Mouse (Mus musculus) forebrain, embryonic 13.5 days (tissue): ENCODE data around the gene Tex50. TPM values are rescaled to one million over a fixed set of nuclear protein-coding genes. Genes with fewer than 3 reads are reported as not detected.
"Not testable (repeated sequence)": the region's sequence is repeated elsewhere in the genome, so short reads cannot be mapped to it uniquely, and the experiment has no call there.

ENCODE experiments used
- ATAC-seq: fragments of 200-750 bp; cut with Nextera tagmentation; 2 replicates; pipeline ENCODE4 v1.8.0; 2017
- H3K27ac ChIP-seq: fragments of 300-500 bp; sonication (generic); 2 replicates; pipeline ENCODE4 v1.5.1; 2015; ENCODE audit warnings: inconsistent platforms, mild to moderate bottlenecking, moderate library complexity
- H3K27me3 ChIP-seq: fragments of 300-500 bp; sonication (generic); 2 replicates; pipeline ENCODE4 v1.6.1; 2015; ENCODE audit warnings: mild to moderate bottlenecking, inconsistent platforms
- H3K36me3 ChIP-seq: fragments of 300-500 bp; sonication (generic); 2 replicates; pipeline ENCODE4 v1.6.1; 2015; ENCODE audit warnings: mild to moderate bottlenecking, inconsistent platforms; ENCODE audit not compliant: poor library complexity, severe bottlenecking
- H3K4me1 ChIP-seq: fragments of 300-500 bp; sonication (generic); 2 replicates; pipeline ENCODE4 v1.6.1; 2015; ENCODE audit warnings: inconsistent platforms
- H3K4me2 ChIP-seq: fragments of 300-500 bp; sonication (generic); 2 replicates; pipeline ENCODE4 v1.6.1; 2015; ENCODE audit warnings: inconsistent platforms, mild to moderate bottlenecking, moderate library complexity
- H3K4me3 ChIP-seq: fragments of 300-500 bp; sonication (generic); 2 replicates; pipeline ENCODE4 v1.5.1; 2015; ENCODE audit warnings: mild to moderate bottlenecking, inconsistent platforms
- H3K9ac ChIP-seq: fragments of 300-500 bp; sonication (generic); 2 replicates; pipeline ENCODE4 v1.6.1; 2015; ENCODE audit warnings: mild to moderate bottlenecking, inconsistent platforms
- H3K9me3 ChIP-seq: fragments of 300-500 bp; sonication (generic); replicated peaks from 2 replicates; pipeline ENCODE4 v1.6.1; 2016; ENCODE audit warnings: inconsistent platforms
- WGBS: fragments of 180-500 bp; shearing (Covaris S2); methylation state at CpG from one replicate; pipeline ENCODE4 v1.1.7; 2015; 5-methylcytosine and 5-hydroxymethylcytosine counted together
- polyA plus RNA-seq: library from polyadenylated mRNA; unstranded; fragments of >200 nt; fragmentation: Nextera tagmentation; extraction: Ambion mirVana; gene quantifications from 2 replicates; pipeline ENCODE4 v1.2.1, GENCODE M21; 2015

The Tex50 gene
- polyA plus RNA-seq = 0.54 and 0.65 TPM in 2 replicates

DNA sequence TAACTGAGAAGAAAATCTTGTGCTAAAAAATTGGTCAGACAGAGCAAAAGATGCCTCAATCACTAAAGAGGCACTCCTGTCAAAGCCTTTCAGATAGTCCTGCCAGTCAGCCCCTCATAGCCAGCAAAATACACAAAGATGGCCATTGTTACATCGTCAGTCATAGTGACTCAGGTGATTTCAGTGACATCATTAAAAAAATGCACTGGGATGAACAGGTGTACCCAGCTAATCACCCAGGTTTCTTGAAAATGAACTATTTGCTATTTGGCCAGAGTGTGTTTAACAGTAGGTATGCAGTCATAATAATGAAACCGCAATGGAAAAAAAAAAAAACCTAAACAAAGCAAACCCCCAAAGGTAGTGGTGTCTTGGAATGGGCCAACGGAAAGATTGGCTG, at the start of gene Tex50:
Tex50 (minus strand) TSS at position 101 of the 400 bp plus-strand sequence.
- 0 out of 2 replicates have a peak, but pooled peaks cover 2% of the 10 kb centered on the region for H3K36me3 ChIP-seq
- H3K4me1 ChIP-seq = no peaks in the 10 kb centered on the region
- 87% methylated on average over 3 of the region's 3 CpGs for WGBS
- ATAC-seq = no peak
- no peak within 1 kb of the TSS for H3K4me3 ChIP-seq
- H3K27me3 ChIP-seq = no peaks in the 10 kb centered on the region
- no peak within 1 kb of the TSS for H3K9ac ChIP-seq
- H3K27ac ChIP-seq = no peak within 1 kb of the TSS
- H3K9me3 ChIP-seq = no peaks in the 10 kb centered on the region
- H3K4me2 ChIP-seq = no peak within 1 kb of the TSS

DNA sequence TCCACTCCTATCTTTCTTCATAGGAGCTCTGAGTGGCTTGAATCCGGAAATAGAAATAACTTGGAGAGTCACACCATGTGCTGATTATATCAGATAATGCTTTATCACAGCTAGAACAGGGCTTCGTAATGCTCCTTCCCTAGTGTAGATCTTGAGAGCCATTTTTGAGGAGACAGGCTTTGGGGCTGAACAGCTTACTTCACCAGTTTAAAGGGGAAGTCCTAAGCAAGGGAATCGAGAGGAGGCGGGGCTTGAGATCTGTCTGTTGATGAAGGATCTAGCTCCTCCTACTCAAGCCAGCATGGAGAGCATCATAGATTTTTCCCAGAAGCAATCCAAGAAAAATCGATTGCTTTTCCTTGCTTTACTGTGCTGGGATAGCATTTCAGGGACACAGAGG, 40.7 kb upstream of the Tex50 start:
- H3K36me3 ChIP-seq = no peaks in the 10 kb centered on the region
- no peak overlapping the region for H3K27ac ChIP-seq
- 86% methylated on average over 5 of the region's 5 CpGs for WGBS
- peaks cover 9% of the 10 kb centered on the region; the same call in 1 of the 2 replicates for H3K4me1 ChIP-seq
- no peak overlapping the region for H3K4me2 ChIP-seq
- no peaks in the 10 kb centered on the region for H3K27me3 ChIP-seq
- H3K9ac ChIP-seq = no peak overlapping the region
- no peak for ATAC-seq
- no peak overlapping the region for H3K4me3 ChIP-seq
- no peaks in the 10 kb centered on the region for H3K9me3 ChIP-seq

DNA sequence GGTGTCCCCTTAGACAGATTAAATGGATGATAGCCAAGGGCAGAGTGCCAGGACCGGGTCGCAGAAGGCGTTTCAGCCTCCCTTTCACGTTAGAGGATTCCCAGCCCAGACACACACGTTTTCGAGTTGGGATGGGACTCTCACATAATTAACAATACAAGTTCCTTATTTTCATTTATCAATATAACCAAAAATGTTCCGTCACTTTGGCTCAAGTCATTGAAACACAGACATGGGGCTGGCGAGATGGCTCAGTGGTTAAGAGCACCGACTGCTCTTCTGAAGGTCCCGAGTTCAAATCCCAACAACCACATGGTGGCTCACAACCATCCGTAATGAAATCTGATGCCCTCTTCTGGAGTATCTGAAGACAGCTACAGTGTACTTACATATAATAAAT, 37.2 kb upstream of the Tex50 start:
- H3K27me3 ChIP-seq, H3K27ac ChIP-seq, H3K9ac ChIP-seq, H3K9me3 ChIP-seq, H3K36me3 ChIP-seq: not testable (repeated sequence)
- Histone ChIP-seq H3K4me3 (peak overlapping the region; percentile 40), H3K4me1 (peaks cover 16% of the 10 kb centered on the region; the same call in 1 of the 2 replicates), H3K4me2 (peak overlapping the region; percentile 57)
- peak; percentile 8; the same call in 1 of the 2 replicates for ATAC-seq
- 44% methylated on average over 11 of the region's 11 CpGs for WGBS

DNA sequence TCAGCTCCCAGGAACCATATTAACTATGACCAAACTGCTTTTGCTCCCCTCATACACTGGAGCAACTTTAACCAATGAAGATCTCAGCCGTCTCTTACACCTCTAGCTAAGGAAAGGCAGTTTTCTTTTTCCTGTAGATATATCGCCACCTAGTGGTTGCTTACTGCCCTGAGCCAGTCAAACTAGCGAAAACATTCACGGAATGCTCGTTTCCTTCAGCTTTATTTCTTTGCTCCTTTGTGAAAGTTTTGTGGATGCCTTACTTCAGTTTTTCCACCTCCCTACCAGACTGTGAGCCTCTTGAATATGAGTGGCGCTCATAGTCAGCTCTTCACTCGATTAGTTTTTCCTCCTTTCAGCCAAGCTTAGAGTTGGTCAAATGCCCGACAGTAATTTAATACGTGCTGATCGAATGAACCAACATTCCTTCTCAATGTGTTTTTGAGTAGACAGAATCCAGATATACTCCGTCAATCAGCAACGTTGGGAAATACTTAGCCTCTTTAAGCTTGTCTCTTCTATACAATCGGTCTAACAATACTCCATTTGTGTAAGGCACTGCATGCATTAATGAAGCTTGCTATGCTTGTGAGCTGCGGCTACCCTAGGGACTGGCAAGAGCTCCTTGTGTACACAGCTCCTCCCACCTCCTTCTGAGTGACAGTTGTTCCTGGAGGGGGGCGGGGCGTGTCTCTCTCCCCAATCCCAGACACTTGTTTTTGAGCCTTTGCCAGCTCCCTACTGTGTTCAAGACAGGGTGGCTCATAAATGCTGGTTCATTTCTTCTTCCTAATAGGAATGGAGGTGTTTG, 36.6 kb upstream of the Tex50 start:
- peak overlapping the region; percentile 40 for H3K4me3 ChIP-seq
- H3K27ac ChIP-seq = peak overlapping the region; percentile 51
- no peaks in the 10 kb centered on the region for H3K36me3 ChIP-seq
- under 1% methylated on average over 16 of the region's 16 CpGs for WGBS
- H3K27me3 ChIP-seq = no peaks in the 10 kb centered on the region
- H3K9ac ChIP-seq = peak overlapping the region; percentile 37
- H3K9me3 ChIP-seq = no peaks in the 10 kb centered on the region
- peaks cover 16% of the 10 kb centered on the region; the same call in 1 of the 2 replicates for H3K4me1 ChIP-seq
- ATAC-seq = peak; percentile 98
- H3K4me2 ChIP-seq = peak overlapping the region; percentile 57

DNA sequence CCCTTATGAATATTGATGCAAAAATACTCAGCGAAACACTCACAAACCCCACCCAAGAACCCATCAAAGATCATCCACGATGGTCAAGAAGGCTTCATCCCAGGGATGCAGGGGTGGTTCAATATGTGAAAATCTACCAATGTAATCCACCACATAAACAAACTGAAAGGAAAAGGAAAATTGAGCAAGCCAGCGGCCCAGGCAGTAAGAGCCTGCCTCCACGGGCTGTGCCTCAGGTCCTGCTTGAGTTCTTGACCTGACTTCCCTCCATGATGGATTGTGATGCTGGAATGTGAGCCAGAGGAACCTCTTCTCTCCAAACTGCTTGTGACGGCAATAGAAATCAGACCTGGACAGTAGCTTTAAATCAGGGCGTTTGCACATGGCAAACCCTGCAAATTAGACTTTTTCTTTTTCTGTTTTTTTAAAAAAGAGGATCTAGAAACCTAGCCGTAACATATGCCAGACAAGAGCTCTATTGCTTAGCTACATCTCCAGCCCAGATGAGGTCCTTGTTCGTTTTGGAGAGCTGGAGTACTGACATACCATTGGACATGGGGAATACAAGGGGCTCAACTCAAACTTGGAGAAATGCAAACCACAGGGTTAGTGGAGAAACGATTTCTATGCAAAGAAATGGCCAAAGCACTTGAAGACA, 31.3 kb upstream of the Tex50 start:
- Histone ChIP-seq H3K36me3 (no peaks in the 10 kb centered on the region), H3K4me1 (peaks cover 12% of the 10 kb centered on the region; the same call in 1 of the 2 replicates), H3K9me3 (no peaks in the 10 kb centered on the region; the same call in 1 of the 2 replicates), H3K4me3 (no peak overlapping the region), H3K27ac (no peak overlapping the region), H3K4me2 (no peak overlapping the region), H3K27me3 (no peaks in the 10 kb centered on the region), H3K9ac (no peak overlapping the region)
- WGBS = 79% methylated on average over 9 of the region's 9 CpGs
- ATAC-seq = no peak

DNA sequence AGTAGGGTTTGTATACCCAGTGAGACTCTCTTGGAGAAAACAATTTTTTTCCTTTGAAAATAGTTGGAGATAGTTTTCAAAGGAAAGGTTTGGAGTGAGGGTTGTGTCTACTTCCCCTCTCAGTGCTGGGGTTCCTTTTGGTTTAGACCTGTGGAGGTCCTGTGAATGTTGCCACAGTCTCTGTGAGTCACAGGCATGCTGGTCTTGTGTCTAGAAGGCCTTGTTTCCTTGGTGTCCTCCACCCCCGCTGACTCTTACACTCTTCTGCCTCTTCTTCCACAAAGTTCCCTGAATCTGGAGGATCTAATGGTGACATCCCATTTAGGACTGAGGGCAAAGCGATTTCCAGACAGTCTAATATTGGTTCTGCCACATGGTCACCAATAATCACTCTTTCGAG, 26.3 kb upstream of the Tex50 start:
- Histone ChIP-seq H3K36me3 (no peaks in the 10 kb centered on the region), H3K4me2 (no peak overlapping the region), H3K4me1 (no peaks in the 10 kb centered on the region), H3K9ac (no peak overlapping the region), H3K27me3 (no peaks in the 10 kb centered on the region), H3K4me3 (no peak overlapping the region), H3K27ac (no peak overlapping the region), H3K9me3 (no peaks in the 10 kb centered on the region; the same call in 1 of the 2 replicates)
- 81% methylated on average over 3 of the region's 3 CpGs for WGBS
- ATAC-seq = no peak

DNA sequence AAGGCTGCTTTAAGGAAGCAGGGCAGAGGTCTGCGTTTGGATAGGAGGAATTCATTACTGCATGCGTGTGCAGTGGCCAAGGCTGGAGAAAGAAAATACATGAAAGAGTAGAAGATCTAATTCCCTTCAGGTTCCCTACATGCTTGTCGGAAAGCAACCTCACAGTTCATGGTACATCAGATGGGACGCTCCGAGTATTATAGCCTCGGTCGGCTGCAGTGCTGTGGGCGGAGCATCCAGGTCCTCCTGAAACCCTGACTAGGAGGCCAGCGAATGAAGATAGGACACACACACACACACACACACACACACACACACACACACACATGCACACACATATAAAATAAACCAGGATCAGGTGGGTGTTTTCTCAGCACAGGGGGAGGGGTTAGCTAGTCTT, 24.6 kb upstream of the Tex50 start:
- no peaks in the 10 kb centered on the region for H3K36me3 ChIP-seq
- peaks cover 7% of the 10 kb centered on the region; the same call in 1 of the 2 replicates for H3K9me3 ChIP-seq
- no peak overlapping the region for H3K4me3 ChIP-seq
- H3K9ac ChIP-seq = no peak overlapping the region
- no peak overlapping the region for H3K27ac ChIP-seq
- 76% methylated on average over 9 of the region's 9 CpGs for WGBS
- no peak overlapping the region for H3K4me2 ChIP-seq
- H3K4me1 ChIP-seq = no peaks in the 10 kb centered on the region
- no peaks in the 10 kb centered on the region for H3K27me3 ChIP-seq
- no peak for ATAC-seq

DNA sequence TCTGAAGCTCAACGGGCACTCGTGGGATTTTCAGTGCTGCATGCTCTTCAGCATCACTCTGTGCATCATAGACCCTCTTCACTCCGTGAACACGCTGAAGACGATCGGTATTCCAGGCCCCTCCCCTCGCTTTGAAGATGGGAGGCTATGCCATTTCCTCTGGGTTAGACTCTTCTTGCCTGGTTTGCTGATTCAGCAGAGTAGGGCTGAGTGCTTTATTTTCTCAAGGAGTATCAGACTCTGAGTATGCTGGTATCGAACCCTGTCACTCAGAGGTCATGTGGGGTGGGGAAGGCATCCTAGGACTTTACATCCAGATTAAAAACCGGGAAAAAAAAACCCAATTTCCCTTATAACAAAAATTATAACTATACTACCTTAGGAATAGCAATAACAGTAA, 23.3 kb upstream of the Tex50 start:
- no peak overlapping the region for H3K4me2 ChIP-seq
- no peaks in the 10 kb centered on the region for H3K27me3 ChIP-seq
- peaks cover 9% of the 10 kb centered on the region; the same call in 1 of the 2 replicates for H3K9me3 ChIP-seq
- H3K9ac ChIP-seq = no peak overlapping the region
- no peak overlapping the region for H3K27ac ChIP-seq
- no peaks in the 10 kb centered on the region for H3K4me1 ChIP-seq
- ATAC-seq = no peak
- no peaks in the 10 kb centered on the region for H3K36me3 ChIP-seq
- H3K4me3 ChIP-seq = no peak overlapping the region
- WGBS = 89% methylated on average over 9 of the region's 9 CpGs

DNA sequence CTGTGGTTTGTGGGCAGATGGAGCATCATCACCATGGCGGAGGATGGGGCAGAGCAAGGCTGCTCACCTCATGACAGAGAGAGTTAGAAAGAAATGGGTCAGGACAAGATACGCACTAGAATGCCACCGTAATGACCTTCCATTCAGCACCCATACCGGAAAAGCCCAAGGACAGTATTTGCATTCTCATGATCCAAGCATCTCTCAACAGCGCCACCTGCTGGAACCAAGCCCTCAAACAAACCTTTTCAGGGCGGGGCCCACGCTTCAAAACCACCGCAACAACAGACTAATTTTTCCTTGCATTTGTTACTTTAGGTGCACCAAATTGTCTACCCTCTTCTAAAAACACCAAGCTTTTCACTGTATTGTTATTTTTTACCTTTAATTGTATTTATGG, 21.6 kb upstream of the Tex50 start:
- peaks cover 9% of the 10 kb centered on the region; the same call in 1 of the 2 replicates for H3K9me3 ChIP-seq
- H3K4me3 ChIP-seq = no peak overlapping the region
- H3K9ac ChIP-seq = no peak overlapping the region
- no peak overlapping the region for H3K27ac ChIP-seq
- 46% methylated on average over 8 of the region's 8 CpGs for WGBS
- ATAC-seq = no peak
- no peaks in the 10 kb centered on the region for H3K27me3 ChIP-seq
- no peak overlapping the region for H3K4me2 ChIP-seq
- no peaks in the 10 kb centered on the region for H3K4me1 ChIP-seq
- H3K36me3 ChIP-seq = no peaks in the 10 kb centered on the region

DNA sequence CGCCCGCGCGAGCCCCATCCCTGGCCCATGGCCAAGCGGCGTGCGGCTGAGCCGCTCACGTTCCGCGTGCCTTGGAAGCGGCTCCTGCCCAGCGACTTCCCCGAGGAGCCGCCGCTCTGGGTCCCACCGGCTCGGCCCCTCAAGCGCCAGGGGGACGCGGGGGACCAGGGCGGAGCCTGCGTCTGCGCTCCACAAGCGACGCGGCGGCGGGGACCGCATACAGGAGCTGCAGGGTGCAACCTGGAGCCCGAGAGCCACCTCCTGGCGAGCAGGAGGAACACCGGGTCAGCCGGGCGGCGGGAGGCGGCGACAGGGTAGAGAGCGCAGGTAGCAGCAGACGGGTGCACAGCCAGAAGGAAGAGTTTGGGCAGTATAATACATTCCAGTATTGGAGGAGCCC, 11.5 kb upstream of the Tex50 start:
- Histone ChIP-seq H3K4me1 (no peaks in the 10 kb centered on the region), H3K9ac (peak overlapping the region; percentile 60), H3K4me2 (peak overlapping the region; percentile 76), H3K36me3 (no peaks in the 10 kb centered on the region), H3K27ac (no peak overlapping the region), H3K9me3 (no peaks in the 10 kb centered on the region), H3K4me3 (peak overlapping the region; percentile 51), H3K27me3 (peaks cover 35% of the 10 kb centered on the region)
- ATAC-seq = peak; percentile 97
- WGBS = 1% methylated on average over 40 of the region's 40 CpGs

DNA sequence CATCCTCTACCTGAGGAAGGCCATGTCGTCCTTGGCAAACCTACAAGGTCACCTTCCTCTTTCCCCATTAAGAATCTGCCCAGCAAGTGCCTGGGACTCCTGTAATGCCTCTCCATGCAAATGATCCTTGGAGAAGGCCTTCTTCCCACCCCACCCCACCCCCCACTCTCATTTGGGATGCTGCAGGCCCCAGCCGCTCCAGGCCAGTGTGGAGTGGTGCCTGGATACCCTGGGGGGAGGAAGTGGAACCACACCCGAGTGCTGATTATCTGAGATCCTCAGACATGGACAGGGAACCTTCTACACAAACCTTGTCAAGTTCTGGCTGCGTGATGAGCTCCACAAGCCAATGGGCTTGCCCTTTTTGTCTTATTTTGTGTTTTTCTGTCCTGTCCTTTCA, 1.2 kb upstream of the Tex50 start:
- Histone ChIP-seq H3K4me2 (no peak overlapping the region), H3K36me3 (0 out of 2 replicates have a peak, but pooled peaks cover 2% of the 10 kb centered on the region), H3K4me3 (no peak overlapping the region), H3K9ac (no peak overlapping the region), H3K27ac (no peak overlapping the region), H3K27me3 (no peaks in the 10 kb centered on the region), H3K9me3 (no peaks in the 10 kb centered on the region), H3K4me1 (no peaks in the 10 kb centered on the region)
- ATAC-seq = no peak
- 66% methylated on average over 4 of the region's 4 CpGs for WGBS

DNA sequence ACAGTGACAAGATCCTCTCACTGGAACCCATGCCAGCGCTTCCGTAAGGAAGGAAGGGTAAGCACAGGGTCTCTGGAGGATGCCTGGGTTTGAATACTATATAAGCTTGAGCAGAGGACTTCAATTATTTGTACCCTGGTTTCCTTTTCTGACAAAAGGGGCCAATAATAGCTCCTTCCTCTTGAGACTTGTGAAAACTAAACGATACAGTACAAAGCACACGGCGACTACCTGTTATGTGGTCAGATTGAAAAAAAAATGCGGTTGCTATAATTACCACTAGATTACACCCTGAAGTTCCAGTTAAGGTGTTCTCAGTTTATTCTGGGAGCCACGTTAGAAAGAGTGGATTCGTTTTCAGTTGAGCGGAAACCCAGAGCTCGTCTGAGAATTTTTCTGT, 2.6 kb downstream of the Tex50 start:
- H3K27me3 ChIP-seq = no peaks in the 10 kb centered on the region
- H3K4me3 ChIP-seq = no peak overlapping the region
- H3K4me1 ChIP-seq = no peaks in the 10 kb centered on the region
- no peaks in the 10 kb centered on the region for H3K9me3 ChIP-seq
- WGBS = 78% methylated on average over 10 of the region's 10 CpGs
- H3K4me2 ChIP-seq = no peak overlapping the region
- ATAC-seq = no peak
- no peak overlapping the region for H3K27ac ChIP-seq
- H3K9ac ChIP-seq = no peak overlapping the region
- H3K36me3 ChIP-seq = no peaks in the 10 kb centered on the region
